Mouse (Mus musculus): ENCODE measurements around the gene Tmem215. TPM values are rescaled to one million over a fixed set of nuclear protein-coding genes. Genes with fewer than 3 reads are reported as not detected.
A peak's percentile ranks its signal among the peaks of the same experiment; 100 is the strongest.

Tmem215 gene
- total and polyA plus RNA-seq, 3 experiments = not detected

DNA sequence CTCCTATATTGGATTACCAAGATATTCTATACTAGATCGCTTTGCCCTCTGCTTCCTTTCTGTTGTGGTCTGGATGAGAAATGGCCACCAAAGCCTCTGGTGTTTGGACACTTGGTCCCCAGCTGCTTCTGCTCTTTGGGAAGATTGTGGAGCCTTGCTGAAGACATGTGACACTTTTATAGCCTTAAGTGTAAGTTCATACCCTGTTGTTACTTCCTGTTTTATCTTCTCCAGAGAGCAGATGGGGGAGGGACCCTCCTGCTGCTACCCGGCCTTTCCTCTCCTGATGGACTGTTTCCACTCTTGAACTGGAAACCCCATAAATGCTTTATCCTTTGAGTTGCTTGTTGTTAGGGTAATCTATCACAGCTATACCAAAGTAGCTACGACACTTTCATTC lies 38.6 kb upstream of the Tmem215 start (continued):
- TF ChIP-seq USF2 (IDR thresholded peaks at IDR 0.05; ENCODE audit: borderline replicate concordance in 1 of 2, insufficient read depth in 1 of 2, low read depth in 1 of 2, low read length in 2 of 2) (no peak), MAFK (IDR thresholded peaks at IDR 0.05; ENCODE audit: borderline replicate concordance, low read depth, low read length) (no peak), SIN3A (IDR thresholded peaks at IDR 0.05; ENCODE audit: low read length) (no peak), MEF2A (IDR thresholded peaks at IDR 0.05; ENCODE audit: extremely low read depth, insufficient replicate concordance, low read depth, low read length, poor library complexity, severe bottlenecking) (no peak), CTCF (IDR thresholded peaks at IDR 0.05 in 2 of 3, conservative IDR thresholded peaks at IDR 0.05 in 1 of 3; ENCODE audit: control insufficient read depth in 1 of 3, insufficient read depth in 1 of 3, low read depth in 2 of 3, low read length in 3 of 3, poor library complexity in 1 of 3, severe bottlenecking in 1 of 3) (no peak)

- no peaks in the 10 kb centered on the region for H3K79me2 ChIP-seq (ENCODE audit: control insufficient read depth, insufficient read depth, low read length, poor library complexity)
- H3K27ac ChIP-seq (ENCODE audit: control insufficient read depth, low read depth, low read length) = no peak overlapping the region
- H3K4me1 ChIP-seq (ENCODE audit: control insufficient read depth in 1 of 2, insufficient read depth in 2 of 2, low read length in 2 of 2) = peaks cover 10 to 21% of the 10 kb centered on the region in 2 experiments; a peak in 3 of 4 replicates
- DNase-seq (ENCODE audit: low read depth, low spot score) = peak; percentile 6
- peaks cover 0 to 23% of the 10 kb centered on the region in 2 experiments; a peak in 2 of 4 replicates for H3K36me3 ChIP-seq (ENCODE audit: control insufficient read depth in 1 of 2, insufficient read depth in 2 of 2, low read length in 2 of 2)
- TF ChIP-seq ELF1 (IDR thresholded peaks at IDR 0.05; ENCODE audit: low read depth, low read length) (no peak), TBP (IDR thresholded peaks at IDR 0.05; ENCODE audit: low read depth, low read length) (no peak)
- no peaks in the 10 kb centered on the region for H3K27me3 ChIP-seq (ENCODE audit: control insufficient read depth in 1 of 2, insufficient read depth in 2 of 2, low read length in 2 of 2)
- H3K9me3 ChIP-seq (replicated peaks; ENCODE audit: insufficient read depth, low read length) = no peaks in the 10 kb centered on the region
- H3K4me3 ChIP-seq (ENCODE audit: control insufficient read depth in 1 of 2, insufficient read depth in 1 of 2, low read depth in 2 of 2, low read length in 2 of 2) = no peak overlapping the region
- no peak overlapping the region for H3K9ac ChIP-seq (ENCODE audit: control insufficient read depth, low read depth, low read length, poor library complexity, severe bottlenecking)
Measured at GRCm38 (mm10) chr4:40434388-40434787, 37.6 kb upstream of the Tmem215 start.

DNA sequence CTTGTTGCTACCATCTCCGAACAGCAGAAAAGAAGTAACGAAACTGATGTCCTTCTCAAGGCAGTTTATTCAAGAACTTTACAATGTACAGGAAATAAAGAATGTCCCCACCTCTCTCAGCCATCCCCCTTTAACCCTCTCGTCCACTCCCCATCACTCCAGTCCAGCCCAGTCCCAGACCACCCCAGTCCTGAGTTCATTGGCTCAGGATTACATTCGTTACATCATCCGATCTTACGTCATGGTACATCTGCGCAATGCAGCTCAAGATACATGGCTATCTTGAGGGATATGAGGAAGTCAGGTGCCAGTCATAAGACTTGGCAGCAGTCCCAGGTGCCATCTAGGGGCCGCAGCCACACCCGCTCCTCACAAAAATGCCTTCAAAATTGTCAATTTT lies 28.4 kb upstream of the Tmem215 start:
- TF ChIP-seq ETS1 (IDR thresholded peaks at IDR 0.05; ENCODE audit: low read depth, low read length) = peak; percentile 47
- peak; percentile 38; the same call in 1 of the 2 replicates for TF ChIP-seq ZNF384 (IDR thresholded peaks at IDR 0.05; ENCODE audit: low read depth, low read length)
- peak; percentile 27; the same call in 1 of the 2 replicates for TF ChIP-seq USF1 (IDR thresholded peaks at IDR 0.05; ENCODE audit: low read depth, low read length)
- no peak for TF ChIP-seq ELF1 (IDR thresholded peaks at IDR 0.05; ENCODE audit: low read depth, low read length)
- TF ChIP-seq BHLHE40 (IDR thresholded peaks at IDR 0.05; ENCODE audit: borderline replicate concordance, low read depth, low read length) = peak; percentile 77; the same call in 1 of the 2 replicates
- peak; percentile 9 to 40; a peak in 1 of 4 replicates for TF ChIP-seq EP300 (IDR thresholded peaks at IDR 0.05; ENCODE audit: low read depth in 1 of 2, low read length in 2 of 2)
- TF ChIP-seq ZC3H11A (IDR thresholded peaks at IDR 0.05; ENCODE audit: low read depth, low read length) = no peak
- no peak for TF ChIP-seq KAT2A (conservative IDR thresholded peaks at IDR 0.05; ENCODE audit: low read depth, low read length)
- peak; percentile 39 for DNase-seq (ENCODE audit: low read depth, low spot score)

More for the DNA sequence above, 28.4 kb upstream of the Tmem215 start:
- Histone ChIP-seq H3K36me3 (ENCODE audit: control insufficient read depth in 1 of 2, insufficient read depth in 2 of 2, low read length in 2 of 2) (no peaks in the 10 kb centered on the region), H3K9me3 (replicated peaks; ENCODE audit: insufficient read depth, low read length) (no peaks in the 10 kb centered on the region), H3K4me3 (ENCODE audit: control insufficient read depth in 1 of 2, insufficient read depth in 1 of 2, low read depth in 2 of 2, low read length in 2 of 2) (no peak overlapping the region), H3K27me3 (ENCODE audit: control insufficient read depth in 1 of 2, insufficient read depth in 2 of 2, low read length in 2 of 2) (no peaks in the 10 kb centered on the region), H3K79me2 (ENCODE audit: control insufficient read depth, insufficient read depth, low read length, poor library complexity) (no peaks in the 10 kb centered on the region), H3K27ac (ENCODE audit: control insufficient read depth, low read depth, low read length) (no peak overlapping the region), H3K4me1 (ENCODE audit: control insufficient read depth in 1 of 2, insufficient read depth in 2 of 2, low read length in 2 of 2) (no peaks in the 10 kb centered on the region), H3K9ac (ENCODE audit: control insufficient read depth, low read depth, low read length, poor library complexity, severe bottlenecking) (no peak overlapping the region)
